Mouse (Mus musculus) spleen, postnatal 0 days (tissue): ENCODE measurements around the gene Prps2. TPM values are rescaled to one million over a fixed set of nuclear protein-coding genes. Genes with fewer than 3 reads are reported as not detected.

Source experiments
- polyA plus RNA-seq: library from polyadenylated mRNA; unstranded; fragments of >200 nt; fragmentation: Nextera tagmentation; extraction: Ambion mirVana; gene quantifications from 2 replicates; pipeline ENCODE4 v1.2.1, GENCODE M21; 2015

The Prps2 gene
- polyA plus RNA-seq = 11.9 and 12.2 TPM in 2 replicates

GRCm38 (mm10) chrX:167382047-167382853 lies at the start of gene Prps2:
Prps2 (minus strand) TSS chrX:167382749.

GRCm38 (mm10) chrX:167330399-167330798 lies 52.1 kb downstream of the Prps2 start, which contains the start of gene Tlr7:
Tlr7 (minus strand) TSS chrX:167330558.

Other genes starting within 250 kb of the Prps2 start
- gene Tmsb4x, start 173.4 kb downstream of the Prps2 start, polyA plus RNA-seq = 3,214 and 3,848 TPM in 2 replicates
- gene Tlr8, start 118.4 kb downstream of the Prps2 start, polyA plus RNA-seq = 1.3 and 2.2 TPM in 2 replicates
- 2.5 and 2.6 TPM in 2 replicates for gene Tlr7, start 52.2 kb downstream of the Prps2 start, polyA plus RNA-seq